Mouse (Mus musculus) layer of hippocampus, adult 18-20 months (tissue): Measurements from ENCODE around the gene Gm11239. TPM values are rescaled to one million over a fixed set of nuclear protein-coding genes. Genes with fewer than 3 reads are reported as not detected.
"Not testable (repeated sequence)": the region's sequence is repeated elsewhere in the genome, so short reads cannot be mapped to it uniquely, and the experiment has no call there.

Experiments
- DNase-seq, 2 experiments: peaks; one replicate each; pipeline ENCODE4 v3.0.0; 2022; ENCODE audit warnings: low spot score in 2 of 2
- long read RNA-seq: library from polyadenylated mRNA; stranded (forward); transcript quantifications from one replicate; pipeline ENCODE4 v2.0.0, GENCODE M21; 2021
- total RNA-seq, 2 experiments: library from RNA; stranded (reverse); gene quantifications; 2 replicates each; pipeline ENCODE4 v1.2.3; 2021

Gm11239 gene
- total RNA-seq = not detected
- long read RNA-seq = 0 reads

DNA sequence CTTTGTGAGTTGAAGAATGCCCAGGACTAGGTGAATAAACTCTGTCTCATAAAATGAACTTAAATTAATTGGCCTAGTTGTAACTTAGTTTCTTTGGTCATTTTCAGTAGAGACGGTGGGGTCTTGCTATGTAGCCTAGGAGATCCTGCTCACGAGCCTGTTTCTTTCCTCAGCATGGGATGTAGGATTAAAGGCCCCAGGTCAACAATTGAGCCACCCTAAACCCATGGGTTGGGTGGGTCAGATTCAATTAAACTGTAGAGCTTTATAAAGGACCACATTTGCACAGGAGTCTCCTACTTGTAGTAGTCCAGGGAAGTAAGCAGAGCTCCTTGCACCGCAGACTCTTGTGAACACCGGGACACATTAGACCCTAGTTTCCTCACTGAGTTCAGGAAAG lies at the start of gene Gm11239:
Gene Gm11239, plus strand, starts transcription at position 301 of the 400 bp plus-strand sequence.
- DNase-seq = not testable (repeated sequence)

DNA sequence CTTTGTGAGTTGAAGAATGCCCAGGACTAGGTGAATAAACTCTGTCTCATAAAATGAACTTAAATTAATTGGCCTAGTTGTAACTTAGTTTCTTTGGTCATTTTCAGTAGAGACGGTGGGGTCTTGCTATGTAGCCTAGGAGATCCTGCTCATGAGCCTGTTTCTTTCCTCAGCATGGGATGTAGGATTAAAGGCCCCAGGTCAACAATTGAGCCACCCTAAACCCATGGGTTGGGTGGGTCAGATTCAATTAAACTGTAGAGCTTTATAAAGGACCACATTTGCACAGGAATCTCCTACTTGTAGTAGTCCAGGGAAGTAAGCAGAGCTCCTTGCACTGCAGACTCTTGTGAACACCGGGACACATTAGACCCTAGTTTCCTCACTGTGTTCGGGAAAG lies 45.5 kb upstream of the Gm11239 start, which contains the start of gene Gm11237:
Gene Gm11237, plus strand, starts transcription at position 301 of the 400 bp plus-strand sequence.
- not testable (repeated sequence) for DNase-seq

DNA sequence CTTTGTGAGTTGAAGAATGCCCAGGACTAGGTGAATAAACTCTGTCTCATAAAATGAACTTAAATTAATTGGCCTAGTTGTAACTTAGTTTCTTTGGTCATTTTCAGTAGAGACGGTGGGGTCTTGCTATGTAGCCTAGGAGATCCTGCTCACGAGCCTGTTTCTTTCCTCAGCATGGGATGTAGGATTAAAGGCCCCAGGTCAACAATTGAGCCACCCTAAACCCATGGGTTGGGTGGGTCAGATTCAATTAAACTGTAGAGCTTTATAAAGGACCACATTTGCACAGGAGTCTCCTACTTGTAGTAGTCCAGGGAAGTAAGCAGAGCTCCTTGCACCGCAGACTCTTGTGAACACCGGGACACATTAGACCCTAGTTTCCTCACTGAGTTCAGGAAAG lies 30.3 kb upstream of the Gm11239 start, which contains the start of gene Gm11236:
Gene Gm11236, plus strand, starts transcription at position 301 of the 400 bp plus-strand sequence.
- not testable (repeated sequence) for DNase-seq

DNA sequence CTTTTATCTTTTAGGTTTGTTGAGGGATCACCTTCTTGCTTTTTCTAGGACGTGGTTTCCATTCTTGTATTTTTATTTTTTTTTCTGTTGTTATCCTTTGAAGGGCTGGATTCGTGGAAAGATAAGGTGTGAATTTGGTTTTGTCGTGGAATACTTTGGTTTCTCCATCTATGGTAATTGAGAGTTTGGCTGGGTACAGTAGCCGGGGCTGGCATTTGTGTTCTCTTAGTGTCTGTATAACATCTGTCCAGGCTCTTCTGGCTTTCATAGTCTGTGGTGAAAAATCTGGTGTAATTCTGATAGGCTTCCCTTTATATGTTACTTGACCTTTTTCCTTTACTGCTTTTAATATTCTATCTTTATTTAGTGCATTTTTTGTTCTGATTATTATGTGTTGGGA lies 6.3 kb upstream of the Gm11239 start:
- DNase-seq = not testable (repeated sequence)

DNA sequence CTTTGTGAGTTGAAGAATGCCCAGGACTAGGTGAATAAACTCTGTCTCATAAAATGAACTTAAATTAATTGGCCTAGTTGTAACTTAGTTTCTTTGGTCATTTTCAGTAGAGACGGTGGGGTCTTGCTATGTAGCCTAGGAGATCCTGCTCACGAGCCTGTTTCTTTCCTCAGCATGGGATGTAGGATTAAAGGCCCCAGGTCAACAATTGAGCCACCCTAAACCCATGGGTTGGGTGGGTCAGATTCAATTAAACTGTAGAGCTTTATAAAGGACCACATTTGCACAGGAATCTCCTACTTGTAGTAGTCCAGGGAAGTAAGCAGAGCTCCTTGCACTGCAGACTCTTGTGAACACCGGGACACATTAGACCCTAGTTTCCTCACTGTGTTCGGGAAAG lies 15.1 kb downstream of the Gm11239 start, which contains the start of gene Gm428:
Gene Gm428, plus strand, starts transcription at position 301 of the 400 bp plus-strand sequence.
- DNase-seq = not testable (repeated sequence)

DNA sequence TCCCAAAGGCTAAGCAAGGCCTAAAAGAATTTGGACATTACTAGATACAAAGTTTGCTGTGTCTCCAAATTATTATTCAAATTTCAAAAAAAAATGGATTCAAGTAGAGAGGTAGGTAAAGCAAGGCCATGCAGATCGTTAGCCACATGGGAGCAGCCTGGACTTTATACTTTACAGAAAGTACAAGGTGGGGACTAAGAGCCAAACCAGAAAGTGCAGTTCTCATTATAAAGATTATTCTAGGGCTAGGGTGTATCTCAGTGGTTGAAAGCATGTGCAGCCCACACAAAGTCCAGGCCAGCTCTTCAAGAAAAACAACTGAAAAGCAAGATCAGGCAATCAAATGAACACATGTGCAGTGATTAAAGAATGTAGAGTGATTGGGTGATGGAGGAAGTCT lies 50.6 kb downstream of the Gm11239 start:
- DNase-seq = no peak

DNA sequence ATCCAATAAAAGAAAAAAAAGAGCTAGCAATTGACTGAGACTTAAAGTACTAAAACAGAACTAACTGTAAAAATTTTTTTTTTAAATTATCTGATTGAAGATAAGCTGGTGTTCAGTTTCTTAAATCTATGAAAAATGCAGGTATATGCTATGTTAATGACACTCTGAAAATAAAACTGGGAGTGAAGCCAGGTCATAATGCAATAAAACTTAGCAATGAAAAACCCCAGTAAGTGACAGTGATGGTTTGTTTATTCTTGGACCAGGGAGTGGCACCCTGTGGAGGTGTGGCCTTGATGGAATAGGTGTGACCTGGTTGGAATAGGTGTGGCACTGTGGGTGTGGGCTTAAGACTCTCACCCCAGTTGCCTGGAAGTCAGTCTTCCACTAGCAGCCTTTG lies 51.7 kb downstream of the Gm11239 start:
- DNase-seq = no peak

Other genes with a start within 250 kb of the Gm11239 start
- not detected for gene Gm11238, start 60.5 kb upstream of the Gm11239 start, total RNA-seq
- not detected for gene Gm11237, start 45.4 kb upstream of the Gm11239 start, total RNA-seq
- gene Gm11236, start 30.2 kb upstream of the Gm11239 start, total RNA-seq = not detected
- gene Gm428, start 15.2 kb downstream of the Gm11239 start, total RNA-seq = not detected
- gene Rasef, start 122.6 kb downstream of the Gm11239 start, total RNA-seq = not detected
- not detected for gene Gm11758, start 207.9 kb downstream of the Gm11239 start, total RNA-seq
- gene Gm11757, start 222.8 kb downstream of the Gm11239 start, total RNA-seq = not detected
- not detected for gene Gm13871, start 237.6 kb downstream of the Gm11239 start, total RNA-seq